Mouse (Mus musculus) liver, embryonic 14.5 days (tissue): ENCODE results near the gene Msi1. TPM values are rescaled to one million over a fixed set of nuclear protein-coding genes. Genes with fewer than 3 reads are reported as not detected.
A peak's percentile ranks its signal among the peaks of the same experiment; 100 is the strongest.

Experiments
- ATAC-seq: fragments of 200-750 bp; cut with Nextera tagmentation; 2 replicates; pipeline ENCODE4 v1.8.0; 2017; ENCODE audit warnings: moderate number of reproducible peaks, mild to moderate bottlenecking, moderate library complexity; ENCODE audit not compliant: insufficient read depth
- DNase-seq, 3 experiments: peaks; one replicate each; pipeline ENCODE4 v3.0.0-alpha.2; 2012 to 2013; ENCODE audit warnings: low read depth in 3 of 3, low spot score in 3 of 3
- H3K27ac ChIP-seq: fragments of 300-500 bp; sonication (generic); 2 replicates; pipeline ENCODE4 v1.5.1; 2014; ENCODE audit warnings: moderate library complexity, mild to moderate bottlenecking, control low read depth, inconsistent platforms
- H3K27me3 ChIP-seq: fragments of 300-500 bp; sonication (generic); 2 replicates; pipeline ENCODE4 v1.6.1; 2014; ENCODE audit warnings: mild to moderate bottlenecking, low read length, moderate library complexity; ENCODE audit not compliant: control insufficient read depth, insufficient read depth
- H3K36me3 ChIP-seq: fragments of 300-500 bp; sonication (generic); replicated peaks from 2 replicates; pipeline ENCODE4 v1.6.1; 2014; ENCODE audit warnings: low read depth; ENCODE audit not compliant: control insufficient read depth, insufficient read depth
- H3K4me1 ChIP-seq, 2 experiments: fragments of 200-500 bp in 1 of 2; fragments of 300-500 bp in 1 of 2; sonication (generic) in 1 of 2; replicated peaks; 2 replicates each; pipeline ENCODE4 v1.6.1; 2012 to 2014; ENCODE audit warnings: antibody characterized with exemption in 1 of 2, inconsistent platforms in 1 of 2, low read length in 1 of 2; ENCODE audit not compliant: control insufficient read depth in 2 of 2, insufficient read depth in 2 of 2
- H3K4me2 ChIP-seq: fragments of 300-500 bp; sonication (generic); 2 replicates; pipeline ENCODE4 v1.6.1; 2014; ENCODE audit warnings: low read depth, mild to moderate bottlenecking, control low read depth, moderate library complexity
- H3K4me3 ChIP-seq, 2 experiments: fragments of 200-500 bp in 1 of 2; fragments of 300-500 bp in 1 of 2; sonication (generic) in 1 of 2; 2 replicates each; pipeline ENCODE4 v1.5.1; 2012 to 2014; ENCODE audit warnings: low read depth in 2 of 2, low read length in 2 of 2, mild to moderate bottlenecking in 2 of 2, control low read depth in 1 of 2, inconsistent platforms in 1 of 2, moderate library complexity in 1 of 2; ENCODE audit not compliant: insufficient read depth in 1 of 2
- H3K9ac ChIP-seq: fragments of 300-500 bp; sonication (generic); replicated peaks from 2 replicates; pipeline ENCODE4 v1.6.1; 2014; ENCODE audit warnings: mild to moderate bottlenecking, control low read depth, moderate library complexity
- H3K9me3 ChIP-seq: fragments of 300-500 bp; sonication (generic); 2 replicates; pipeline ENCODE4 v1.6.1; 2016; ENCODE audit warnings: low read length, mixed read lengths; ENCODE audit not compliant: control insufficient read depth
- CTCF ChIP-seq: IDR thresholded peaks from 2 replicates; pipeline ENCODE4 v1.5.1; 2016; ENCODE audit warnings: antibody characterized with exemption, low read depth, control low read depth
- EP300 ChIP-seq: IDR thresholded peaks from 2 replicates; pipeline ENCODE4 v1.6.1; 2016; ENCODE audit warnings: antibody characterized with exemption, low read depth
- WGBS: fragments of 180-500 bp; shearing (Covaris S2); extraction: QIAGEN DNeasy Blood & Tissue Kit; methylation state at CpG from one replicate; pipeline ENCODE4 v1.1.7; 2014; ENCODE audit not compliant: insufficient replicate concordance; 5-methylcytosine and 5-hydroxymethylcytosine counted together
- polyA plus RNA-seq, 2 experiments: library from polyadenylated mRNA; depleted of rRNA in 1 of 2; stranded (reverse) in 1 of 2; unstranded in 1 of 2; fragments of >200 nt; fragmentation: Nextera tagmentation in 1 of 2; extraction: Ambion mirVana in 1 of 2; gene quantifications; 2 replicates each; pipeline versions ENCODE4 v1.2.1 to v1.2.3; 2012 to 2014

The Msi1 gene
- polyA plus RNA-seq, 2 experiments, result 0.37 to 0.95 TPM

- TF ChIP-seq CTCF, result no peak
- no peak for TF ChIP-seq EP300
- Histone ChIP-seq H3K9ac (peak within 1 kb of the TSS; percentile 78), H3K9me3 (no peaks in the 10 kb centered on the region), H3K4me3 (peak within 1 kb of the TSS; percentile 59 to 86), H3K27ac (peak within 1 kb of the TSS; percentile 54), H3K27me3 (no peaks in the 10 kb centered on the region), H3K4me1 (peaks cover 3 to 10% of the 10 kb centered on the region in 2 experiments; a peak in 3 of 4 replicates), H3K4me2 (peak within 1 kb of the TSS; percentile 75), H3K36me3 (no peaks in the 10 kb centered on the region)
- peak; percentile 87 to 93 (median 92) for DNase-seq
- 7% methylated on average over 30 of the region's 30 CpGs for WGBS
- peak; percentile 84 for ATAC-seq
These were observed 54.8 kb downstream of the Msi1 start, which contains the start of gene Sirt4 for GRCm38 (mm10) chr5:115483947-115484920. Gene Sirt4 (minus strand): TSS chr5:115484725.

DNA sequence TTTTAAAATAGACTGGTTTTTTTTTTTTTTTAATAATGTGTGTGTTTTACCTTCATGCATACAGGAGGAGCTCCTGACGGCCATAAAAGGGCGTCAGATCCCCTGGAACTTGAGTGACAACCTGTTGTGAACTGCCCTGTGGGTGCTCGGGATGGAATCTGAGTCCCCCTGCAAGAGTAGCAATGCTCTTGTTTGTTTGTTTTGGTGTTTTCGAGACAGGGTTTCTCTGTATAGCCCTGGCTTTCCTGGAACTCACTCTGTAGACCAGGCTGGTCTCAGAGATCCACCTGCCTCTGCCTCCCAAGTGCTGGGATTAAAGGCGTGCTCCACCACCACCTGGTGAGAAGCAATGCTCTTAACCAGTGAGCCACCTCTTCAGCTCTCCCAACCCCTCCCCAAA lies 55.6 kb downstream of the Msi1 start:
- WGBS, result 53% methylated on average over 5 of the region's 5 CpGs
- Histone ChIP-seq H3K9me3 (no peaks in the 10 kb centered on the region), H3K4me3 (peak overlapping the region; percentile 59 to 86; a peak in 3 of 4 replicates), H3K36me3 (no peaks in the 10 kb centered on the region), H3K9ac (peak overlapping the region; percentile 78), H3K27ac (peak overlapping the region; percentile 54), H3K4me1 (peaks cover 3 to 10% of the 10 kb centered on the region in 2 experiments; a peak in 3 of 4 replicates), H3K27me3 (no peaks in the 10 kb centered on the region), H3K4me2 (peak overlapping the region; percentile 75)
- ATAC-seq, result no peak
- TF ChIP-seq CTCF (no peak), EP300 (no peak)
- DNase-seq, result no peak

- Histone ChIP-seq H3K9ac (no peak overlapping the region), H3K27ac (no peak overlapping the region), H3K4me2 (no peak overlapping the region), H3K4me3 (no peak overlapping the region), H3K4me1 (peaks cover 4 to 11% of the 10 kb centered on the region in 2 experiments; a peak in 3 of 4 replicates), H3K9me3 (no peaks in the 10 kb centered on the region), H3K36me3 (no peaks in the 10 kb centered on the region), H3K27me3 (no peaks in the 10 kb centered on the region)
- TF ChIP-seq CTCF, result no peak
- DNase-seq (no peak), ATAC-seq (no peak)
- 82% methylated on average over 18 of the region's 18 CpGs for WGBS
These were observed 56.2 kb downstream of the Msi1 start for GRCm38 (mm10) chr5:115485489-115486205.

GRCm38 (mm10) chr5:115486726-115487125 lies 57.3 kb downstream of the Msi1 start:
- Histone ChIP-seq H3K27me3 (no peaks in the 10 kb centered on the region), H3K9ac (no peak overlapping the region), H3K4me2 (no peak overlapping the region), H3K27ac (no peak overlapping the region), H3K4me3 (no peak overlapping the region), H3K9me3 (no peaks in the 10 kb centered on the region), H3K4me1 (peaks cover 13 to 19% of the 10 kb centered on the region in 2 experiments), H3K36me3 (no peaks in the 10 kb centered on the region)
- TF ChIP-seq CTCF (no peak), EP300 (no peak)
- 60% methylated on average over 4 of the region's 4 CpGs for WGBS
- ATAC-seq (no peak), DNase-seq (no peak)

- DNase-seq (no peak), ATAC-seq (no peak)
- Histone ChIP-seq H3K4me2 (no peak overlapping the region), H3K36me3 (no peaks in the 10 kb centered on the region), H3K4me3 (no peak overlapping the region), H3K9me3 (no peaks in the 10 kb centered on the region), H3K4me1 (peaks cover 14 to 24% of the 10 kb centered on the region in 2 experiments), H3K27me3 (no peaks in the 10 kb centered on the region), H3K27ac (no peak overlapping the region), H3K9ac (no peak overlapping the region)
- TF ChIP-seq CTCF (no peak), EP300 (no peak)
- 76% methylated on average over 8 of the region's 8 CpGs for WGBS
These were observed 58.0 kb downstream of the Msi1 start for GRCm38 (mm10) chr5:115487353-115487752.
